18 mouse cellular contexts compared by ENCODE assay signal in the genomic region with DNA sequence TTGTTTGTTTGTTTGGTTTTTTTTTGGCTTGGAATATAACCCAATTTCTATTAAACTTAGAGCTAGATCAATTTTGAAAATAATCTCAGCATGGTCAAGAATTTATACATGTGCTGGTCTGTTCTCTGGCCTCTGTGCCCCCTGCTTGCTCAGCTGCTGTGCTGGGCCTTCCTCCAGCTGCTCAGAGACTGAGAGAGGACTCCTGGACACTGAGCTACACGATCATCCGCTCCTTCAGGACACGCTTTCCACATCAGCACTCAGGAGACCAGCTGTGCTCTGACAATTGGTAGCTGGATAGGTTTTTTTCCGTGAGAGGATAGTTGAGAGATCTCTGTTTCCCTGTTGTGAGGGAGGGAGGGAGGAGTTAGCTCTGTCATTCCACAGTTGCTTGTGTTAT.
"Had no signal": no experiment of that assay in that cellular context is flagged by ENCODE, and none has a peak within 500 bp of the region (broad histone marks: within the 10 kb centered on the region; RNA-seq: fewer than 3 reads in every experiment).

No protein-coding gene starts in this region.

- H3K4me2 ChIP-seq: midbrain, embryonic 13.5 days; midbrain, embryonic 15.5 days; neural tube, embryonic 13.5 days; neural tube, embryonic 15.5 days had no signal

- ATAC-seq: midbrain, embryonic 13.5 days; midbrain, embryonic 15.5 days had no signal

- H3K27me3 ChIP-seq: midbrain, embryonic 13.5 days; midbrain, embryonic 15.5 days; neural tube, embryonic 13.5 days; neural tube, embryonic 15.5 days had no signal

- H3K27ac ChIP-seq: liver, embryonic 14.5 days; midbrain, embryonic 10.5 days; midbrain, embryonic 13.5 days; midbrain, embryonic 15.5 days; neural tube, embryonic 13.5 days; neural tube, embryonic 15.5 days had no signal

- H3K4me1 ChIP-seq: midbrain, embryonic 10.5 days; midbrain, embryonic 13.5 days; midbrain, embryonic 15.5 days; neural tube, embryonic 13.5 days; neural tube, embryonic 15.5 days had no signal

- H3K4me3 ChIP-seq: midbrain, embryonic 10.5 days; midbrain, embryonic 13.5 days; midbrain, embryonic 15.5 days; myocyte; neural tube, embryonic 13.5 days; neural tube, embryonic 15.5 days had no signal

- H3K9ac ChIP-seq: liver, embryonic 14.5 days; midbrain, embryonic 13.5 days; midbrain, embryonic 15.5 days; neural tube, embryonic 13.5 days; neural tube, embryonic 15.5 days had no signal

- DNase-seq: lung, adult 18-20 months; lung, postnatal 10 days; lung, postnatal 4 days; retina, postnatal 1 day; right cerebral cortex, adult 18-20 months; right cerebral cortex, postnatal 25 days; right cerebral cortex, postnatal 4 days; spleen, adult 18-20 months; thymus, adult 18-20 months; thymus, postnatal 14 days; thymus, postnatal 36 days had no signal

- H3K9me3 ChIP-seq: midbrain, embryonic 10.5 days; midbrain, embryonic 13.5 days; midbrain, embryonic 15.5 days; neural tube, embryonic 13.5 days; neural tube, embryonic 15.5 days had no signal
